Mouse (Mus musculus): ENCODE results near the gene Atp13a1. TPM values are rescaled to one million over a fixed set of nuclear protein-coding genes. Genes with fewer than 3 reads are reported as not detected.
A peak's percentile ranks its signal among the peaks of the same experiment; 100 is the strongest.

Gene Atp13a1
- total RNA-seq, 2 experiments from 2014 or later, result 18.5 to 33.3 TPM

DNA sequence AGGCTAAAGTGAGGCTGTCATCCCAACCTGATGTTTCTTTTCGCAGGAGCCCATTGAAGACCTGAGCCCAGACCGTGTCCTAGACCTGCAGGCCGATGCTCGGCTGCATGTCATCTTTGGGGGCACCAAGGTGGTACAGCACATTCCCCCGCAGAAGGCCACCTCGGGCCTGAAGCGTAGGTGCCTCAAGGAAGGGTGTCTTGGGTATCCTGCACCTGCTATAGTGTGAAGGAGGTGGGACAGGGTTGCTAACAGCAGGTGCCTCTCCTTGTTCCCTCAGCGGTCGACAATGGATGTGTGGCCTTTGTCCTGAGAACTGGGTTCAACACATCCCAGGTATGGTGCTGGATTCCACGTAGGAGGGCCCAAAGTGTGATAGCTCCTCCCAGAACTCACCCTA lies 6.7 kb downstream of the Atp13a1 start:
- no peak for ATAC-seq (replicated peaks; ENCODE audit: poor library complexity, severe bottlenecking)

DNA sequence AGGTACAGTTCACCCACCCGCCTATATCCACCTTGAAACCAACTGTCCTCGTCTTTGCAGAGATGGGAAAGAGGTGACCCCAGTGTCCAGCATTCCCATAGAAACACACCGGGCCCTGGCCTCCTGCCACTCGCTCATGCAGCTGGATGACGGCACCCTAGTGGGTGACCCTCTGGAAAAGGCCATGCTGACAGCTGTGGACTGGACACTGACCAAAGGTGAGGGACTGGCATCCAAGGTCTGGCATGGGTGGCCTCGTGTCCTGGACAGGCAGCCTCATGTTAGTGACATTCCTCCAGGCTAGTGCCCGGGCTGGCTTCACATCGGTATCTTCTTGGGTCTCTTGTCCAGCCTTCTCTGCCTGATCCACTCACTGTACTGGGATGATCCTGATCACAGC lies 8.3 kb downstream of the Atp13a1 start:
- no peak for ATAC-seq (replicated peaks; ENCODE audit: poor library complexity, severe bottlenecking)

DNA sequence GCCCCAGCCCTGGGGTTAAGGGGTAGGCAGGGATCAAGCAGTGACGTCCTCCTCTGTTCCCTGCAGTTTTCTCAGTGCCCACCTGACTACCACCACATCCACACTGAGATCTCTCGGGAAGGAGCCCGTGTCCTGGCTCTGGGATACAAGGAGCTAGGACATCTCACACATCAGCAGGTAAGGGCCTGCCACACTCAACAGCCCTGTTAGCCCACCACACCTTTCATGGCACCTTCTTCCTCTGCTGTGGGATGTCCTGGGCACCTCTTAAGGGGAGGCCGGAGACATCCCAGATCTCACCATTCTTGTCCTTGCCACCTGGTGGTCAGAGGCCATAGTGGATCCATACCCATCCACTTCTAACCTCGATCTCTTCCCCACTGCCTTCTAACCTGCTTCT lies 9.0 kb downstream of the Atp13a1 start:
- no peak for ATAC-seq (replicated peaks; ENCODE audit: poor library complexity, severe bottlenecking)

DNA sequence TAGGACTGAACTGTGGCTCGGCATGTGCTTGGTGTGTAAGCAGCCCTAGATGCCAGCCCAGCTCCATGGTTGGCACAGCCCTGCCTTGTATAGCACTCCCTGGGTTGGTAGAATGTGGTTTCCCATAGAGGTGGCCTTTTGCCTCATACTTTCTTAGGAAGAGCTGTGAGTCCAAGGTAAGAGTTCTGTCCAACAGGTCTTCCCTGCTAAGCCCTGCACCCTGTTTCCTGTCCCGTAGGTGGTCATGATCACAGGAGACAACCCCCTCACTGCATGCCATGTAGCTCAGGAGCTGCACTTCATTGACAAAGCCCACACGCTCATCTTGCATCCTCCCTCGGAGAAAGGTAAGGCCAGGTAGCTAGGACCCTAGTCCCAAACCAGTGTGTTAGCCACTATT lies 10.8 kb downstream of the Atp13a1 start:
- no peak for ATAC-seq (replicated peaks; ENCODE audit: poor library complexity, severe bottlenecking)

DNA sequence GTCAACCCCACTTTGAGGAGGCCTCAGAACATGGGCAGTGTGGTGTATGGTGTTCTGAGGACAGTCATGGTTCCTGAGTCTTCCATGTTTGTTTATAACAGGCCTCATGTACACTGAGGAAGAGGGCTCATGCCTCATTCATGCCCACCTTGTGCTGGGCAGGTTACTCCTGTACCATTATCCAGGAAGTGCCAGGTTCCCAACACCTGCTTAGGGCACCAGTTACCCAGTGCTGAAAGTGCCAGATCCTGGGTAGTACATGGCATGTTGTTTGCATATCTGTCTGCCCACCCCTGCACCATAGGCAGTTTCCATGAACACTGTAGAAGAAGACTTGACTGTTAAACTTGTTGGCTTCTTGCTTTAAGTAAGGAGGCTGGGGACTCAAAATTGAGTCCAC lies 11.3 kb downstream of the Atp13a1 start:
- no peak for ATAC-seq (replicated peaks; ENCODE audit: poor library complexity, severe bottlenecking)

DNA sequence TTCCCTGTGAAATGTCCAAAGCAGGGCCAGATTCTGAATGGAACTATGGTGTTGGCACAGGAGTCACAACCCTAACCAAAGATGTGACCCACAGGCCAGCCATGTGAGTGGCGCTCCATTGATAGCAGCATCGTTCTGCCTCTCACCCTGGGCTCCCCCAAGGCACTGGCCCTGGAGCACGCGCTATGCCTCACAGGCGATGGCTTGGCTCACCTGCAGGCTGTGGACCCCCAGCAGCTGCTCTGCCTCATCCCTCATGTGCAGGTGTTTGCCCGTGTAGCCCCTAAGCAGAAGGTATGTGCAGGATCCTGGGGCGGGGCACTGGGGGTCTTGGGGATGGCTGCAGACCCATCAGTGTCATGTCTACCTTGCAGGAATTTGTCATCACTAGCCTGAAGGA lies 12.4 kb downstream of the Atp13a1 start:
- no peak for ATAC-seq (replicated peaks; ENCODE audit: poor library complexity, severe bottlenecking)

DNA sequence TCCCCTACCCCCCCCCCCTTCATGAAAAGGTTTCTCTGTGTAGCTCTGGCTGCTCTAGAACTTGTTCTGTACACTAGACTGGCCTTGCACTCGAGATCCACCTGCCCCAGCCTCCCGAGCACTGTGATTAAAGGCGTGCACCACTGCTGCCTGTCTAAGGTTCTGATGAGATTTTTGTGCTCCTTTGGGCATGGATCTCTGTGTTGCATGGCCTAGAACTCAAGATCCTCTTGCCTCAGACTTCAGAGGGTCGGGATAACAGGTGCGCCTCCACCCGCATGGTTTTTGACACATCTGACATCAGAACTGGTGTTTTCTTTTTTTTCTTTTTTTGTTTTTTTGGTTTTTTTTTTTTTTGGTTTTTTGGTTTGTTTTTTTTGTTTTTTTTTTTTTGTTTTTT lies 13.6 kb downstream of the Atp13a1 start:
- ATAC-seq (replicated peaks; ENCODE audit: poor library complexity, severe bottlenecking), result no peak

DNA sequence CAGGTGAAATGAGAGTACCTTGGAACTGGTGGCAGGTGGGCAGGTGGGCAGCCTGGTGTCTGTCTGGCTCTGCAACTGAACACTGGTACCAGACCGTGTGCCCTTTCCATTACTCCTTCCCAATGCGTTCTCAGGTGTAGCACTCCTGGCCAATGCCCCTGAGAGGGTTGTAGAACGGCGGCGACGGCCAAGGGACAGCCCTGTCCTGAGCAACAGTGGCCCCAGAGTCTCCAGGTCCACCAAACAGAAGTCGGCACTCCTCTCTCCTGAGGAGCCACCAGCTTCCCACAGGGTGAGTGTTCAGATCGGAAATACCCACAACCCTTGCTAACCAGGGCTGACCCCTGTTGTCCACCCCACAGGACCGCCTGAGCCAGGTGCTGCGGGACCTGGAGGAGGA lies 14.1 kb downstream of the Atp13a1 start:
- no peak for ATAC-seq (replicated peaks; ENCODE audit: poor library complexity, severe bottlenecking)

DNA sequence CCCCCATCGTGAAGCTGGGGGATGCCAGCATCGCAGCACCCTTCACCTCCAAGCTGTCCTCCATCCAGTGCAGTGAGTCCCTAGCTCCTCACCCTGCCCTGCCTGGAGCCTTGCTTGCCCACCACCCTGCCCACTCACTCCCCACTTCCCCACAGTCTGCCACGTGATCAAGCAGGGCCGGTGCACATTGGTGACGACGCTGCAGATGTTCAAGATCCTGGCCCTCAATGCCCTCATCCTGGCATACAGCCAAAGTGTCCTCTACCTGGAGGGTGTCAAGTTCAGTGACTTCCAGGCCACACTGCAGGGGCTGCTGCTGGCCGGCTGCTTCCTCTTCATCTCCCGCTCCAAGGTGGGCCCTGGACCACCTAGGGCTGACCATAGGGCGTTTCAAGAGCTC lies 14.5 kb downstream of the Atp13a1 start:
- ATAC-seq (replicated peaks; ENCODE audit: poor library complexity, severe bottlenecking), result no peak

DNA sequence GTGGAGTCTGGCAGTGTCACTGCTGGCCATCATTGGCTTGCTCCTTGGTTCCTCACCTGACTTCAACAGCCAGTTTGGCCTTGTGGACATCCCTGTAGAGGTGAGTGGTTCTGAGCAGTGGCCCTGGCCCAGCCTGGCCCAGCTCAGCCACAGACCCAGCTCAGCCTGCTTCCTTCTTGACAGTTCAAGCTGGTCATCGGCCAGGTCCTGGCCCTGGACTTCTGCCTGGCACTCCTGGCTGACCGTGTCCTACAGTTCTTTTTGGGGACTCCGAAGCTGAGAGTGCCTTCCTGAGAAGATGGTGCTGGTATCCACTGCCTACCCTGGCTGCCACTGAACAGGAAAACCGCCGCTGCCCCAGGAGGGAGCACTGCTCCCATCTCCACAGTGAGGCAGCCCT lies 16.3 kb downstream of the Atp13a1 start:
- ATAC-seq (replicated peaks; ENCODE audit: poor library complexity, severe bottlenecking), result no peak

DNA sequence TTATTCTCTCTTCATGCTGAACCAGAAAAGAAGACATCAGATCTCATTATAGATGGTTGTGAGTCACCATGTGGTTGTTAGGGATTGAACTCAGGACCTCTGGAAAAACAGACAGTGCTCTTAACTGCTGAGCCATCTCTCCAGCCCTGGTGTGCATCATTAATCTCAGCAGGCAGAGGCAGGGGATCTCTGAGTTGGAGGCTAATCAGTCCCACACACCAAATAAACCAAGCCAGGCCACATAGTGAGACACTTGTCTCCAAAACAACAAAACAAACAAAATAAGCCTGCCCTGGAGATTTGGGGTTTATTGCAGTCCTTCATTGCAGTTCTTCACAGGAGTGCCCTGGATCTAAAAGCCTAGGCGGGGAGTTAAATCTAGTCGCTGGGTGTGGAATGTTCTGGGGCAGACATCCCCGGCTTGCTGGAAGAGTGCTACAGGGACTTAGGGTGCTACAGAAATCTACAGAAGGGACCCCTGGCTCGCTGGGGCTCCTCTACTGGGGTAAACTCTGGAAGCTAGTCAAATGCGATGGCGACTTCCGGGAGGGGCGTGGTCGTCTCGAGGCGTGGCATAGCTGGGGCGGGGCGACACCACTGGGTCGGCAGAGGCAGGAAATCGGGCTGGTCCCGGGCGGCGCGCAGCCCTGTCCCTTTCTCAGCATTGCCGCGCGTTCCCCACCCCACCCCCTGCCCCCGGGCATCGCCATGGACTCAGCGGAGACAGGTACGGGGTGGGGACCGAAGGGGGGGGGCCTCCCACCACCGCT lies 17.3 kb downstream of the Atp13a1 start, which contains the start of gene Gmip:
Gmip (plus strand) TSS at position 586 of the 770 bp plus-strand sequence.
- ATAC-seq (replicated peaks; ENCODE audit: poor library complexity, severe bottlenecking), result peak; percentile 91

DNA sequence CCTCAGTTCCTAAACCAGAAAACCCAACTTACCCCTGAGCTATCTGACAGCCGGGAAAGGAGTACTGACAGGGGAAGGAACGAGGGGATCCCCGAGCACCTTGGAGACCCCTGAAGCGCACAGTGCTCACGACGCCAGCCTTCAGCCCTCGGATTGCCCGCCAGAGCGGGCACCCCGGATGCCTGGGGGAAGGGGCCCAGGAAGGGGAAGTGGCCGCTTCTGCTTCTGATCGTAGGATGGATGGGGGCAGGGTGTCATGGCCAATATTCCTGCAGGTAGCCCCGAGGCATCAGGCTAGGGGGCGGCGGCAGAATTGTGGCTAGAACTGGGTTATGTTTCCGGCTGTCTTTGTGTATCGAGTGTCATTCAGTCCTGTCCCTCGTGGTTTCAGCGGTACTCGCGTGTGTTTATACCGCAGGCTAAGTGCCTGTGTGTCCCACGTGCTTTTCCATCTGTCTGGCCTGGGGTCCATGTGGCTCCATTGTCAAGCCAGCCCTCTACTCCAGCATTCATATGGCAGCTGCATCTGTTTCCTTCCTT lies 18.0 kb downstream of the Atp13a1 start:
- peak; percentile 66 for ATAC-seq (replicated peaks; ENCODE audit: poor library complexity, severe bottlenecking)

DNA sequence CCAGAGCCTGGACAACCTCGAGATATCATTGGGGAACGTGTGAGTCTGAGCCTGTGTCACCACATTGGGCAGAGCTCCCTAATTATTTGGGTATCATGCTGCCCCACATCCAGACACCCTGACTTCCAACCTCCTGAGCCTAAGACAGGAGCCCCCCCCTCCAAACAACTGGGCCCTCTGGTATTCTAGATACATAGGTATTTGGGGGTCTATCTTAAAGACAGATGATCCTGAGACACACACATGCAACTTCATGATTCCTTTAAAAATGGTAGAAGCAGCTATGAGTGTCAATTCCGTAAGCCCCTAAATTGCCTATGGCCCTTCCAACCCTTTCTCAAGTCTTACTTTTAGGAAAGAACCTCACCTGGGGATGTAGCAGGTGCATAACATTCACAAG lies 18.9 kb downstream of the Atp13a1 start:
- ATAC-seq (replicated peaks; ENCODE audit: poor library complexity, severe bottlenecking), result no peak

DNA sequence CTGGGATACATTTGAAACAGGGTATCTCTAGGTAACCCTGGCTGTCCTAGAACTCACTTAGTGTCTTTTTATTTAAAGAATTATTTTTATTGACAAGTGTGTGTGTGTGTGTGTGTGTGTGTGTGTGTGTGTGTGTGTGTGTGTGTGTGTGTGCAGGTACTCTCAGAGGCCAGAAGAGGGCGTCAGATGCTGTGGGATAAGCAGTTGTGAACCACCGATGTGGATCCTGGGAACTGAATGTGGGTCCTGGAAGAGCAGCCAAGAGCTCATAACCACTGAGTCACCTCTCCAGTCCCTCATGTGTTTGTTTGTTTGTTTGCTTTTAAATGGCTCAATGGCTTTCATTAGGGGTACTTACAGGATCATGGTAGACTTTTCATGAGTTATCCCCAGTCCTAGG lies 23.9 kb downstream of the Atp13a1 start:
- ATAC-seq (replicated peaks; ENCODE audit: poor library complexity, severe bottlenecking), result no peak

DNA sequence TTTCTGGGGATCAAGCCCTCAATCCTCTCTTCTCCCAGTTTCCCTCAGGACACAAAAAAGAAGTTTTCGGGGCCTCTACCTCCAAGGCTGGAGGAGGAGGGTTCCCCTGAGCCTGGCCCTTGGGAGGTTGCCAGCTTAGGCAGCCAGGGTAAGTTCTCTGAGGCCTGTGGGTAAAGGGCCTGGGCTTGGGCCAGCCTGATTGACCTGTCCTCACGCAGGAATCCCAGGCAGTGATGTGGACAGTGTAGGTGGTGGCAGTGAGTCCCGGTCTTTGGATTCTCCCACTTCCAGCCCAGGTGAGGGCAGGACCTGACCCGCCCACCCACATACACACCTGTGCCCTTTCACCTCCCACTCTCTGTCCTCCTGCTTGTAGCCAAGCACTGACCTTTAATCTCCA lies 24.4 kb downstream of the Atp13a1 start:
- ATAC-seq (replicated peaks; ENCODE audit: poor library complexity, severe bottlenecking), result no peak

DNA sequence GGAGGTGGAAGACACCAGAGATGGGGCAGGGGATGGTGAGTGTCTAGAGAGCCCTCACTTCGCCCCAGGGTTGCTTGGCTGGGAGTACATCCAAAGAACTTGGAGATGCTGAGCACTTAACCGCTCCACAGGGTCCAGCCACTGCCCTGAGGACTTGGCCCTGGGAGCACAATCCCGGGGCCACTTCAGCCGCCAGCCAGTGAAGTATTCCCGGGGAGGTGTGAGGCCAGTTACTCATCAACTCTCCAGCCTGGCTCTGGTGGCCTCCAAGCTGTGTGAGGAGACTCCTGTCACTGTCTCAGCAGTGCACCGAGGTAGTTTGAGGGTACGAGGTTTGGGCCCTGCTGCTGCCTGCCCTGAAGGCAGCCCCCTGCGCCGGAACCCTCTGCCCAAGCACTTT lies 29.5 kb downstream of the Atp13a1 start:
- ATAC-seq (replicated peaks; ENCODE audit: poor library complexity, severe bottlenecking), result no peak

DNA sequence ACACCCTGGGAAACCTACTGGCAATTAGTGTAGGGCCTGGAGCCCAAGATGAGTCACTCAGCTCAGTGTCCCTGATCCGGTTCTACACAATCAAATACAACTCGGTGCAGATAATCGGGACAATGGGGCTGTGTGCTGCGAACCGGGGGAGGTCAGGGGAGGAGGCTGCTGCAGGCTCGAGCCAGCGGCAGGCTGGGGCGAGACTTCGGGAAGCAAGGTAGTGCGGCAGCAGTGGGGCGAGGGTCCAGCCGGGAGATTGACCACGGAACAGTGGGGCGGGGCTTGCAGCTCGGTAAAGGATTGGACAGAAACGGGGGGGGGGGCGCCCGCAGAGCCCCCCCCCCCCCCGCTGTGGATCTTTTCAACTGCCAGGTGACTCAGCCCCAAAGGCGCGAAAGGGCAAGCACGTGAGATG lies 31.0 kb downstream of the Atp13a1 start:
- ATAC-seq (replicated peaks; ENCODE audit: poor library complexity, severe bottlenecking), result peak; percentile 28

DNA sequence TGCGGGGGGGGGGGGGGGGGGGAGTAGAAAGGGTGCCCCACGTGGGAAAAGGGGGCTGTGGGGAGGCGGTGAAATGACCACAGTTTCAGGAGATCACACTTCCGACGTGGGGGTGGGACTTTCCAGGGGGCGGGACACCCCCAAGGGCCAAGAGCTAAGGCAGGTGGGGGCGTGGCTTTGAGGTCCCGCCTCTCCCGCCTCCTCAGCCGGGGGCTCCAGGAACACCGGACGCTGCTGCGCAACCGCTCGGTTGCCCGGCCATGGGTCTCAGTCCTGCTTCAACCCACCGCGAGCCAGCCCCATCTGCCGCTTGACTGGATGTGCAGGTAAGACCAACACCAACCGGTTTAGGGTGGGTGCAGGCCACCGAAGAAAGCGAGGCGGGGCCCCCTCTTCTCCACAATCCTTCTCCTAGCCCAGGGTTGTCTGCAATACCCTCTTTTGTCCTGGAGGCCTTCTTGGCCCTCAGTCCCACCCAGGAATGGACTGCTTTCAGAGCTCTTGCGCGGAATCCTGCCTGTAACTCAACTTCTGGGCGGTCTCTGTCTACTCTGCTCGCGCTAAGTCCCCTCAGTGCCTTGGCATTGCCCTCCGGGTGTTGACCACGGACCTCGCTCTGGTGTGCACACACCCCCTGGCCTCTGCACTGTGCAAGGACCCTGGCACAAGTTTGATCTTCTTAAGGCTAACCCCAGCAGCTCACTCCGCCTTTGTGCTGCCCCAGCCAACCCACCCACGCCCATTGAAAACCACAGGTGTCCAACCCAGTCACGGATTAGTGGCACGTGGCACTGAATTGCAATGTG lies 31.6 kb downstream of the Atp13a1 start, which contains the start of gene Lpar2:
Lpar2 (plus strand) TSS at position 44 of the 806 bp plus-strand sequence.
- ATAC-seq (replicated peaks; ENCODE audit: poor library complexity, severe bottlenecking), result peak; percentile 84

DNA sequence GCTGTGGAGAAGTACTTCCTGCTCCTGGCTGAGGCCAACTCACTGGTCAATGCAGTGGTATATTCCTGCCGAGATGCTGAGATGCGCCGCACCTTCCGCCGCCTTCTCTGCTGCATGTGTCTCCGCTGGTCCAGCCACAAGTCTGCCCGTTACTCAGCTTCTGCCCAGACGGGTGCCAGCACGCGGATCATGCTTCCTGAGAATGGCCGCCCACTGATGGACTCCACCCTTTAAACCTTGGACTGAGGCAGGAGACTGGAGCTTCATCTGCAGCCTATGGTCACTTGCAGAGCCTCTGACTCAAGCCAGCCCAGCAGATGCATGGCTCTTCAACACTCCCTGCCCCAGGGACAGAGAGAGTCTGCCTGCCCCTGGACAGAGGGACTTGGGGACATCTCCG lies 35.4 kb downstream of the Atp13a1 start:
- no peak for ATAC-seq (replicated peaks; ENCODE audit: poor library complexity, severe bottlenecking)

DNA sequence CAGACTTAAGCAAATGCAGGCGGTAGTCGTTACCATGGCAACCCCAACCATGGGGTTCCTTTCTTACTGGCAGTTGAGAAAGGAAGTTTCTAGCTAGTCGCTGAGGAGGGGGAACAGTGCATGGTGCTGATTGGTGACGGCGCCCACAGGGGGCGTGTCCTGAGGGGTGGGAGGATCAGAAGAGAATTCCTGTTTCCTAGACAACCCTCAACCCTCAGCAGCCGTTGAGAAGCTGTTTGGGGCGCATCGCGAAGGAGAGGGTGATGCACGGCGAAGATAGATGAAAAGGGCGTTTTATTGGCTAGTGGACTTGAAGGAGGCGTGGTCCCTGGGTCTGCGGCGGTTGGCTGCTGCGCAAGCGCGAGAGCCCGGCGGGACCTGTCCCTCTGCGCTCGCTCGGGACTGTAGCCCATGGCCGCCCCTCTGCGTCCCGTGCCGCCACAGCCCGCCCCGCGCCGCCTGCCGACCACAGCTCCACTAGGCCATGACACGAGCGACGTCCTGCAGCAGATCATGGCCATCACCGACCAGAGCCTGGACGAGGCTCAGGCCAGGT lies 41.4 kb downstream of the Atp13a1 start, which contains the start of gene Pbx4:
Pbx4 (plus strand) TSS at position 194 of the 556 bp plus-strand sequence.
- ATAC-seq (replicated peaks; ENCODE audit: poor library complexity, severe bottlenecking), result peak; percentile 90
